ENCODE assay signal across 26 mouse cellular contexts in the genomic region with DNA sequence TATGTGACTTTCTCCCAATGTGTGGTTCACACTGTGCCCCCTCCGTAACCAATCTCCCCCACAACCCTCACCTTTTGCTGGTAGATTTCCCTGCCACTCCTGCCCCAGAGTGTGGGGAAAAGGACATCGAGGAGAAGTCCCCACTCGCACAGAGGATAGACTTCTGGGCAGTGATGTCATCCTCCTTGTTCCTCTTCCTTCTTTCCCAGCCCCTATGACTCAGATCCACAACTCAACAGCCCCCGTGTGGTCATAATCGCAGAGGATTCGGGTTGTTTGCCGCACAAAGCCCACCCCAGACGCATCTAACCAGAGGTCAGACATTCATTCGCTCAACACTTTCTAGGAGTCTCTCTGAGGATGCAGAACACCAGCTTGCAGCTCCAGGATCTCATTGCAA. TPM values are rescaled to one million over a fixed set of nuclear protein-coding genes. Genes with fewer than 3 reads are reported as not detected.
A peak's percentile ranks its signal among the peaks of the same experiment; 100 is the strongest.
DNase-seq lines count a peak whose midpoint lies in the region; ATAC-seq and TF ChIP-seq lines count a peak whose summit lies in the region.
"Had no signal": no experiment of that assay in that cellular context is flagged by ENCODE, and none has a peak within 500 bp of the region (broad histone marks: within the 10 kb centered on the region; RNA-seq: fewer than 3 reads in every experiment).

No protein-coding gene starts in this region.

- intact Hi-C loops in heart, postnatal 25 days (cut with DNase I), result no loop called here

- no peak for ATAC-seq in hindbrain, embryonic 13.5 days (ENCODE audit: low FRiP score)
- no peak for ATAC-seq in hindbrain, embryonic 12.5 days (ENCODE audit: low FRiP score)
- ATAC-seq in stomach, postnatal 0 days (ENCODE audit: low FRiP score, low TSS enrichment), result no peak

- no peak for TF ChIP-seq POLR2A in bone marrow macrophage, adult 2 months (IDR thresholded peaks at IDR 0.05; ENCODE audit: borderline replicate concordance, low read depth, low read length)

- peaks cover 71% of the 10 kb centered on the region for H3K4me1 ChIP-seq in hindbrain, embryonic 13.5 days (replicated peaks)
- H3K4me1 ChIP-seq in hindbrain, embryonic 12.5 days, result peaks cover 38% of the 10 kb centered on the region
- H3K4me1 ChIP-seq in bone marrow macrophage, adult 2 months (ENCODE audit: control insufficient read depth, insufficient read depth, low read length), result peaks cover 62% of the 10 kb centered on the region
- H3K4me1 ChIP-seq in megakaryocyte, embryonic 14.5 days, result peaks cover 73% of the 10 kb centered on the region
- H3K4me1 ChIP-seq in stomach, postnatal 0 days (replicated peaks; ENCODE audit: control insufficient read depth, insufficient read depth), result peaks cover under 1% of the 10 kb centered on the region; the same call in 1 of the 2 replicates

- 85% methylated on average over 9 of the region's 9 CpGs for WGBS in hindbrain, embryonic 13.5 days
- WGBS in hindbrain, embryonic 12.5 days, result 79% methylated on average over 9 of the region's 9 CpGs
- 60% methylated on average over 9 of the region's 9 CpGs for WGBS in stomach, postnatal 0 days

- no peak for DNase-seq in stomach, postnatal 0 days (ENCODE audit: low spot score)
- DNase-seq in heart, postnatal 25 days (ENCODE audit: low spot score), result no peak
- DNase-seq in lung, postnatal 10 days, result no peak
- DNase-seq: gastrocnemius, postnatal 36 days; heart, postnatal 14 days; kidney, adult 8-10 months; kidney, postnatal 10 days; liver; midbrain, embryonic 14.5 days; right cerebral cortex, adult 18-20 months; right cerebral cortex, postnatal 4 days; thymus, adult 18-20 months; thymus, postnatal 36 days had no signal

- H3K36me3 ChIP-seq in hindbrain, embryonic 13.5 days, result no peaks in the 10 kb centered on the region
- no peaks in the 10 kb centered on the region for H3K36me3 ChIP-seq in hindbrain, embryonic 12.5 days
- no peaks in the 10 kb centered on the region for H3K36me3 ChIP-seq in megakaryocyte, embryonic 14.5 days (replicated peaks; ENCODE audit: low read length)
- H3K36me3 ChIP-seq in stomach, postnatal 0 days (ENCODE audit: control insufficient read depth, insufficient read depth, low read length), result no peaks in the 10 kb centered on the region
- H3K36me3 ChIP-seq: forebrain, embryonic 10.5 days; heart, embryonic 10.5 days; hindbrain, embryonic 15.5 days; liver, embryonic 15.5 days; neural tube, embryonic 13.5 days; stomach, embryonic 15.5 days had no signal

- H3K4me2 ChIP-seq in hindbrain, embryonic 13.5 days, result no peak overlapping the region
- H3K4me2 ChIP-seq in hindbrain, embryonic 12.5 days (replicated peaks), result no peak overlapping the region
- H3K4me2 ChIP-seq in stomach, postnatal 0 days (replicated peaks; ENCODE audit: low read depth), result no peak overlapping the region
- H3K4me2 ChIP-seq: liver, embryonic 15.5 days; stomach, embryonic 15.5 days had no signal

- TF ChIP-seq EP300 in stomach, postnatal 0 days (optimal IDR thresholded peaks at IDR 0.05), result no peak

- no peak overlapping the region for H3K4me3 ChIP-seq in hindbrain, embryonic 13.5 days
- H3K4me3 ChIP-seq in hindbrain, embryonic 12.5 days, result no peak overlapping the region
- peak overlapping the region; percentile 16 for H3K4me3 ChIP-seq in bone marrow macrophage, adult 2 months (ENCODE audit: insufficient read depth, low read length)
- H3K4me3 ChIP-seq in megakaryocyte, embryonic 14.5 days (replicated peaks), result peak overlapping the region; percentile 55
- no peak overlapping the region for H3K4me3 ChIP-seq in stomach, postnatal 0 days (ENCODE audit: low read depth, low read length)
- H3K4me3 ChIP-seq: embryonic facial prominence, embryonic 10.5 days; forebrain, embryonic 10.5 days; heart, embryonic 10.5 days; hindbrain, embryonic 15.5 days; limb, embryonic 10.5 days; liver, embryonic 15.5 days; neural tube, embryonic 13.5 days; stomach, embryonic 15.5 days had no signal

- no peaks in the 10 kb centered on the region for H3K9me3 ChIP-seq in hindbrain, embryonic 13.5 days
- H3K9me3 ChIP-seq in hindbrain, embryonic 12.5 days (replicated peaks), result no peaks in the 10 kb centered on the region
- peaks cover 5% of the 10 kb centered on the region for H3K9me3 ChIP-seq in megakaryocyte, embryonic 14.5 days
- H3K9me3 ChIP-seq in stomach, postnatal 0 days (ENCODE audit: control insufficient read depth, low read length), result no peaks in the 10 kb centered on the region
- H3K9me3 ChIP-seq: embryonic facial prominence, embryonic 10.5 days; forebrain, embryonic 10.5 days; heart, embryonic 10.5 days; hindbrain, embryonic 15.5 days; limb, embryonic 10.5 days; liver, embryonic 15.5 days; neural tube, embryonic 13.5 days; stomach, embryonic 15.5 days had no signal

- peak; percentile 25; the same call in 1 of the 2 replicates for TF ChIP-seq CTCF in bone marrow macrophage, adult 2 months (IDR thresholded peaks at IDR 0.05; ENCODE audit: low read depth, low read length)
- peak; percentile 30 for TF ChIP-seq CTCF in stomach, postnatal 0 days (IDR thresholded peaks at IDR 0.05; ENCODE audit: low read depth)

- 0 out of 2 replicates have a peak overlapping the region, but pooled peaks have one; percentile 19 for H3K9ac ChIP-seq in hindbrain, embryonic 13.5 days
- no peak overlapping the region for H3K9ac ChIP-seq in hindbrain, embryonic 12.5 days
- H3K9ac ChIP-seq in stomach, postnatal 0 days (ENCODE audit: low read length), result no peak overlapping the region
- H3K9ac ChIP-seq: hindbrain, embryonic 15.5 days; liver, embryonic 15.5 days; neural tube, embryonic 13.5 days; stomach, embryonic 15.5 days had no signal

- H3K27me3 ChIP-seq in hindbrain, embryonic 13.5 days, result no peaks in the 10 kb centered on the region
- H3K27me3 ChIP-seq in hindbrain, embryonic 12.5 days, result no peaks in the 10 kb centered on the region
- H3K27me3 ChIP-seq in megakaryocyte, embryonic 14.5 days (replicated peaks), result peaks cover 83% of the 10 kb centered on the region
- H3K27me3 ChIP-seq in stomach, postnatal 0 days (ENCODE audit: control insufficient read depth, insufficient read depth, low read length), result no peaks in the 10 kb centered on the region
- H3K27me3 ChIP-seq: hindbrain, embryonic 15.5 days; neural tube, embryonic 13.5 days; stomach, embryonic 15.5 days had no signal

- no peak overlapping the region for H3K27ac ChIP-seq in hindbrain, embryonic 13.5 days
- no peak overlapping the region for H3K27ac ChIP-seq in hindbrain, embryonic 12.5 days
- H3K27ac ChIP-seq in bone marrow macrophage, adult 2 months (ENCODE audit: insufficient read depth, low read depth, low read length), result 0 out of 2 replicates have a peak overlapping the region, but pooled peaks have one; percentile 1
- H3K27ac ChIP-seq in stomach, postnatal 0 days (replicated peaks), result no peak overlapping the region
- H3K27ac ChIP-seq: embryonic facial prominence, embryonic 10.5 days; forebrain, embryonic 10.5 days; heart, embryonic 10.5 days; hindbrain, embryonic 15.5 days; limb, embryonic 10.5 days; liver, embryonic 15.5 days; neural tube, embryonic 13.5 days; stomach, embryonic 15.5 days had no signal

RNA-seq across cellular contexts. Expression of a gene that starts 3.2 kb away (rescaled TPM):
- polyA plus RNA-seq in hindbrain, embryonic 13.5 days (2015; fragmentation: Nextera tagmentation; extraction: Ambion mirVana), result 34.1 and 34.4 TPM in 2 replicates
- polyA plus RNA-seq in hindbrain, embryonic 12.5 days (2016; fragmentation: Nextera tagmentation; extraction: Ambion mirVana), result 45.9 and 48.9 TPM in 2 replicates
- polyA plus RNA-seq in bone marrow macrophage, adult 2 months (2012; ENCODE audit: insufficient read depth, insufficient read length, missing spikeins), result 8.7 and 9.3 TPM in 2 replicates
- polyA plus RNA-seq in megakaryocyte, embryonic 14.5 days (2012; ENCODE audit: insufficient read depth, low replicate concordance), result 0.52 and 1.3 TPM in 2 replicates
- polyA plus RNA-seq in stomach, postnatal 0 days (2015; fragmentation: Nextera tagmentation; extraction: Ambion mirVana), result 11.3 and 11.4 TPM in 2 replicates
- 10 to 100 TPM; 10.9 to 12.4 TPM for total RNA-seq in heart, postnatal 25 days (2021)
- total RNA-seq: megakaryocyte-erythroid progenitor cell, adult 5-6 weeks had no signal

RNA-seq across cellular contexts. Expression of a gene that starts 30.0 kb away (rescaled TPM):
- polyA plus RNA-seq in hindbrain, embryonic 13.5 days (2015; fragmentation: Nextera tagmentation; extraction: Ambion mirVana), result 140 and 144 TPM in 2 replicates
- polyA plus RNA-seq in hindbrain, embryonic 12.5 days (2016; fragmentation: Nextera tagmentation; extraction: Ambion mirVana), result 90.2 and 92.1 TPM in 2 replicates
- 570 and 586 TPM in 2 replicates for polyA plus RNA-seq in bone marrow macrophage, adult 2 months (2012; ENCODE audit: insufficient read depth, insufficient read length, missing spikeins)
- 231 and 377 TPM in 2 replicates for polyA plus RNA-seq in megakaryocyte, embryonic 14.5 days (2012; ENCODE audit: insufficient read depth, low replicate concordance)
- 130 and 136 TPM in 2 replicates for polyA plus RNA-seq in stomach, postnatal 0 days (2015; fragmentation: Nextera tagmentation; extraction: Ambion mirVana)
- total RNA-seq in heart, postnatal 25 days (2021), result 100 to 1,000 TPM; 133 to 155 TPM

Comparison
In these comparisons a context has a peak if more than half of its experiments do, and no peak if none do; other contexts are left out.
1. H3K4me3 ChIP-seq: peak in bone marrow macrophage, adult 2 months (single experiment) and megakaryocyte, embryonic 14.5 days (single experiment); none in hindbrain, embryonic 13.5 days (single experiment), hindbrain, embryonic 12.5 days (single experiment) and stomach, postnatal 0 days (single experiment).